Mouse (Mus musculus) midbrain, embryonic 15.5 days (tissue): ENCODE data around the gene Rbfox3. TPM values are rescaled to one million over a fixed set of nuclear protein-coding genes. Genes with fewer than 3 reads are reported as not detected.

Experiments
- ATAC-seq: fragments of 200-750 bp; cut with Nextera tagmentation; replicated peaks from 2 replicates; pipeline ENCODE4 v1.8.0; 2017; ENCODE audit warnings: moderate TSS enrichment
- H3K27ac ChIP-seq: fragments of 300-500 bp; sonication (generic); 2 replicates; pipeline ENCODE4 v1.5.1; 2015; ENCODE audit warnings: mild to moderate bottlenecking, inconsistent platforms
- H3K27me3 ChIP-seq: fragments of 300-500 bp; sonication (generic); replicated peaks from 2 replicates; pipeline ENCODE4 v1.6.1; 2015; ENCODE audit warnings: inconsistent platforms
- H3K36me3 ChIP-seq: fragments of 300-500 bp; sonication (generic); replicated peaks from 2 replicates; pipeline ENCODE4 v1.6.1; 2015; ENCODE audit warnings: inconsistent platforms
- H3K4me1 ChIP-seq: fragments of 300-500 bp; sonication (generic); 2 replicates; pipeline ENCODE4 v1.6.1; 2015; ENCODE audit warnings: inconsistent platforms
- H3K4me2 ChIP-seq: fragments of 300-500 bp; sonication (generic); 2 replicates; pipeline ENCODE4 v1.6.1; 2015; ENCODE audit warnings: inconsistent platforms, mild to moderate bottlenecking, moderate library complexity
- H3K4me3 ChIP-seq: fragments of 300-500 bp; sonication (generic); 2 replicates; pipeline ENCODE4 v1.5.1; 2015; ENCODE audit warnings: mild to moderate bottlenecking, inconsistent platforms
- H3K9ac ChIP-seq: fragments of 300-500 bp; sonication (generic); 2 replicates; pipeline ENCODE4 v1.6.1; 2015; ENCODE audit warnings: mild to moderate bottlenecking, inconsistent platforms
- H3K9me3 ChIP-seq: fragments of 300-500 bp; sonication (generic); 2 replicates; pipeline ENCODE4 v1.6.1; 2016; ENCODE audit warnings: inconsistent platforms
- WGBS: fragments of 180-500 bp; shearing (Covaris S2); methylation state at CpG from one replicate; pipeline ENCODE4 v1.1.7; 2015; ENCODE audit warnings: mixed read lengths; 5-methylcytosine and 5-hydroxymethylcytosine counted together
- polyA plus RNA-seq: library from polyadenylated mRNA; unstranded; fragments of >200 nt; fragmentation: Nextera tagmentation; extraction: Ambion mirVana; gene quantifications from 2 replicates; pipeline ENCODE4 v1.2.1, GENCODE M21; 2015

Rbfox3 gene
- polyA plus RNA-seq, 1 experiment from 2014 or later = 54.2 TPM

DNA sequence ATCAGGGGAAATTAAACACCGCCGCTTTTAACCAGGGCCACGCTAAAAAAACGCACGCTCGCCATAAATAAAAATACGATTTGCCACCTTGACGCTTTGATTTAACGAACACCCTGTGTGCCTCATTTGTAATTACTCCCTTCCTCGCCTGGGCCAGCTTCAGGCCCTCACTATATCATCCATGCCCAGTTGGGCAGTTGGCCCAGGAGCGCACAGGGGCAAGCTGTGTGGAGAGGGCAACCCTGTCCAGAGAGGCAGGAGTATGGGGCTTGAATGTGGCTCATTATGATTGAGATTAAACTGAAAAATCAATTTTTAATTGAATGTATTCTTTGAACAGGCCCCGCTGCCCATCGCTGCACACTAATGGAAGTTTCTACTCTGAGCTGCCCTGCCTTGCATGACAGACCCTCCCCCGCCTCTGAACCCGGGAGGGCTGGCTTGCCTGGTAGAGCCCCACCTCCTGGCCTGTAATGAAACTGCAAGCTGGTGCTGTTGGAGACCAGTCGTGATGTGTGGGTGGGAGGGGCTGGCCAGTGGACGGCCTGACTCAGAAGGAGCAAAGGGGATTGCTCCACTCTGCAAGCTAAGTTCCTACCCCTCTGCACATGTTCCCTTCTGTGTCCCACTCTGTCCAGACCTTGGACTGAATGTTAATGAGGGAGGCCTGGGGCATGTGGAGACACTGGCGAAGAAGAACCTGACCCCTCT, 376.9 kb downstream of the Rbfox3 start:
- H3K9ac ChIP-seq = no peak overlapping the region
- no peak overlapping the region for H3K4me2 ChIP-seq
- H3K27me3 ChIP-seq = 0 out of 2 replicates have a peak, but pooled peaks cover 3% of the 10 kb centered on the region
- peaks cover 20% of the 10 kb centered on the region for H3K4me1 ChIP-seq
- no peaks in the 10 kb centered on the region for H3K9me3 ChIP-seq
- H3K36me3 ChIP-seq = no peaks in the 10 kb centered on the region
- H3K27ac ChIP-seq = no peak overlapping the region
- ATAC-seq = no peak; the same call in 1 of the 2 replicates
- WGBS = 31% methylated on average over 18 of the region's 18 CpGs
- H3K4me3 ChIP-seq = no peak overlapping the region

DNA sequence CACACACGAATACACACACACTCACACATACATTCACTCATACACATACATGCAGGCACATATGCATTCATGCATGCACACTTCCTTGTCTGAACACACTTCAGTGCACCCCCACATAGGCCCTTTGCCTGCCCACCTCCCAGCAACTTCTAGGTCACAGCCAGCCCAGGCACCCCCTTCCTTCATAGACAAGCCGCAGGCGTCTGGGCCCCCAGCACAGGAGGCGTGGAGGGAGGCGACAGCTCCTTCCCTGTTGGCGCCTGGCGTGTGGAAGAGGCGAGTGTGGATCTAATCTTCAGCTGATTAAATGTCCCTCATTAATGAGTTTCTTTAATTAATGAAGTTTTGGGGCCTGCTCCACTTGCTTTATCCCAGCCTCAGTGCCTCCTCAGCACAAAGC, 381.1 kb downstream of the Rbfox3 start:
- H3K36me3 ChIP-seq = no peaks in the 10 kb centered on the region
- 0 out of 2 replicates have a peak, but pooled peaks cover 2% of the 10 kb centered on the region for H3K27me3 ChIP-seq
- H3K27ac ChIP-seq = 0 out of 2 replicates have a peak overlapping the region, but pooled peaks have one; percentile 38
- 60% methylated on average over 8 of the region's 8 CpGs for WGBS
- H3K9me3 ChIP-seq = no peaks in the 10 kb centered on the region
- no peak overlapping the region for H3K9ac ChIP-seq
- no peak overlapping the region for H3K4me3 ChIP-seq
- no peak overlapping the region for H3K4me2 ChIP-seq
- peaks cover 20% of the 10 kb centered on the region for H3K4me1 ChIP-seq
- no peak for ATAC-seq

DNA sequence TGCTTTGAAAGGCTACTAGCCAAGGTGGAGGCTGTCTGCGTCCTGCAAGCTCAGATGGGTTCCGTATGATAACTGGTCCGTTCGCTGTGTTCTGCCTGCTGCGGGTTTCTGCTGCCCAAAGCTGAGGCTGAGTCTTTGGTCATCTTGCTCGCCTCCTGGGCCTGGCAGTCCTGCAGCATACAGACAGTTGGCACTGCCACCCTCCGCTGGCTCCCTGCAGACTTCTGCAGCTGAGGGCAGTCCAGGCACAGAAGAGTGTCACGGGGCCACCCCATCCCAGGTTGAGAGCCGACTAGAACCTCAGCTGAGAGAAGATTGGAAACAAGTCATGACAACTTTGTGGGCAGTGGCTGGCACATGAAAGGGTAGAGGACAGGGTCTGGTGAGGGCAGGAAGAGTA, 382.6 kb downstream of the Rbfox3 start:
- Histone ChIP-seq H3K36me3 (no peaks in the 10 kb centered on the region), H3K27ac (no peak overlapping the region), H3K4me1 (peaks cover 22% of the 10 kb centered on the region), H3K4me3 (no peak overlapping the region), H3K9ac (no peak overlapping the region), H3K4me2 (no peak overlapping the region), H3K27me3 (no peaks in the 10 kb centered on the region), H3K9me3 (no peaks in the 10 kb centered on the region)
- 92% methylated on average over 9 of the region's 9 CpGs for WGBS
- ATAC-seq = no peak

DNA sequence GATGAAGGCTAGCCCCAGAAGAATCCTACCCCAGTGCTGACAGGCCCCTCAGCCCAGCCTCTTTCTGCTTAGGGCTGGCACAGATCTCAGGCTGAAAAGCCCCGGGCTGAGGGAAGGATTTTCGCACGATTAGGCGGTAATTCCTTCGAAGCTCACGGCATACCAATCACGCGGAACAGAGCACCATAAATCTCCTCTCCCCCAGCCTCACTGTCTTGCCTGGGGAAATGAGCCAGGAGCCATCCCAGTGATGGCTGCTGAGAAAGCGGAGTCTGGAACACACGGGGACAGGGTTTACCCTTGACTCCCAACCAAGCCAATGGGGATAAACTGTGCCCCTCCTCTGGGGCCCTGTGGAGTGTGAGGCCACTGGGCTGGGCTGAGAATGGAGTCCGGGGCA, 386.3 kb downstream of the Rbfox3 start:
- peak; percentile 51 for ATAC-seq
- Histone ChIP-seq H3K4me3 (no peak overlapping the region), H3K9me3 (no peaks in the 10 kb centered on the region), H3K9ac (no peak overlapping the region), H3K36me3 (no peaks in the 10 kb centered on the region), H3K27me3 (no peaks in the 10 kb centered on the region), H3K27ac (peak overlapping the region; percentile 62), H3K4me1 (peaks cover 16% of the 10 kb centered on the region), H3K4me2 (no peak overlapping the region)
- 23% methylated on average over 11 of the region's 11 CpGs for WGBS

DNA sequence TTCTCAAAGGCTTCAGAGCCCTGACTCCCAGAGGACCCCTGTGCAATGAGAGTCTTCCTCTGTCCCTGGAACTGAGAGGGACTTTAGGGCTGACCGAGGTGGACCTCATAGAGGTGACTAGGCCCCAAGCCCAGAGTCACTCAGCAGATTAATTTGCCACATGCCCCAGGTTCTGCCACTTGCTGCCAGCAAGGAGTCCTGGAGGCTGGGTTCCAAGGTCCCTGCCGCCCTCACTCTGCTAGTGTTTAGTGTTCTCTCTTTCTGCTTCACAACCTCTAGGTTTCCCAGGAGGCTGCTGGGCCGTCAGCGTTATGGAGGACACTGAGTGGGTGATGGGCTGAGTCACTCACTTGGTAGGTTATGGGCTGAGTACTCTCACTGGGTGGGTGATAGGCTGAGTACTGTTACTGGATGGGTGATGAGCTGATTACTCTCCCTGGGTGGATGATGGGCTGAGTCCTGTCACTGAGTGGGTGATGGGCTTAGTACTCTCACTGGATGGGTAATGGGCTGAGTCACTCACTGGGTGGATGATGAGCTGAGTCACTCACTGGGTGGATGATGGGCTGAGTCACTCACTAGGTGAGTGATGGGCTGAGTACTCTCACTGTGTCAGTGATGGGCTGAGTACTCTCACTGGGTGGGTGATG, 387.8 kb downstream of the Rbfox3 start:
- ATAC-seq = 0 out of 2 replicates have a peak, but pooled peaks have one; percentile 9
- Histone ChIP-seq H3K9ac (no peak overlapping the region), H3K27me3 (no peaks in the 10 kb centered on the region), H3K4me1 (peaks cover 16% of the 10 kb centered on the region), H3K4me3 (no peak overlapping the region), H3K4me2 (no peak overlapping the region), H3K9me3 (no peaks in the 10 kb centered on the region), H3K36me3 (no peaks in the 10 kb centered on the region), H3K27ac (no peak overlapping the region)
- 84% methylated on average over 4 of the region's 4 CpGs for WGBS

DNA sequence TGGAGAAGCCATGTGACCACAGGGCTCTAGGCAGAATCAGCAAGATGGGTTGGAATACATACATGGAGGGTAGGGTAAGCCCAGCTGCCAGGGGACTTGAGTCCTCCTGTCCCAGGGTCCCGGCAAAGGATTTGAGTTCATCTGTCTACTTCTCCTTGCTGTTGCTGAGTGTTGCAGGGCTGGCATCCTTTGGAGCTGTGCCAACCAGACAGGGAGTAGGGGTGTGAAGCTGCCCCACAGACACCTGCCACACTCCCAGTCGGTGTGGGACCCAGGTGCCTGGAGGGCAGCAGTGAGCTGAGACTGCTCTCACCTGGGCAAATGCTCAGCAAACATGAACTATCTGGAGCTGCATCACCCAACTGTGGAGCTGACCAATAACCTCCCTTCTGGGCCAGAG, 390.5 kb downstream of the Rbfox3 start:
- no peaks in the 10 kb centered on the region for H3K36me3 ChIP-seq
- no peak for ATAC-seq
- peaks cover 19% of the 10 kb centered on the region for H3K4me1 ChIP-seq
- no peak overlapping the region for H3K4me2 ChIP-seq
- no peaks in the 10 kb centered on the region for H3K27me3 ChIP-seq
- no peak overlapping the region for H3K9ac ChIP-seq
- 81% methylated on average over 2 of the region's 2 CpGs for WGBS
- no peak overlapping the region for H3K4me3 ChIP-seq
- H3K27ac ChIP-seq = no peak overlapping the region
- no peaks in the 10 kb centered on the region for H3K9me3 ChIP-seq

DNA sequence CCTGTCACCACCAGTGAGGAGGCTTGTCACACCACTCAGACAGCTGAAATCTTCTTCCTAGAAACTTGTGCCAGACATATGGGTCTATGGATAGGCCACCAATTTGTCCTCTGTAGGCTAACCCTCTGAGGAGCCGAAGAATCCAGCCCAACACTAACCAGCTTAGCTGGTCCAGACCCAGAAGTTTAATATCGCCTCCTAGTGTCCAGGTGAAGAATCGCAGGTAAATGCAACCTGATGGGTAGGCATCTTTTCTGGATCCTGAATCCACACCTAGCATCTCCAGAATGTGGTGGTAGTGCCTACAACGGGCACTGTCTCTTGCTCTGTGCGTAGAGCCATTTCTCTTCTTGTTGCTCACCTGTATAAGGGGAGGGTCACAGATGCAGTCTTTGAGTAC, 391.1 kb downstream of the Rbfox3 start:
- ATAC-seq = no peak
- peaks cover 13% of the 10 kb centered on the region for H3K4me1 ChIP-seq
- H3K4me3 ChIP-seq = no peak overlapping the region
- H3K9me3 ChIP-seq = no peaks in the 10 kb centered on the region
- H3K27ac ChIP-seq = no peak overlapping the region
- no peaks in the 10 kb centered on the region for H3K27me3 ChIP-seq
- no peak overlapping the region for H3K9ac ChIP-seq
- H3K36me3 ChIP-seq = no peaks in the 10 kb centered on the region
- WGBS = 61% methylated on average over 5 of the region's 5 CpGs
- H3K4me2 ChIP-seq = no peak overlapping the region

DNA sequence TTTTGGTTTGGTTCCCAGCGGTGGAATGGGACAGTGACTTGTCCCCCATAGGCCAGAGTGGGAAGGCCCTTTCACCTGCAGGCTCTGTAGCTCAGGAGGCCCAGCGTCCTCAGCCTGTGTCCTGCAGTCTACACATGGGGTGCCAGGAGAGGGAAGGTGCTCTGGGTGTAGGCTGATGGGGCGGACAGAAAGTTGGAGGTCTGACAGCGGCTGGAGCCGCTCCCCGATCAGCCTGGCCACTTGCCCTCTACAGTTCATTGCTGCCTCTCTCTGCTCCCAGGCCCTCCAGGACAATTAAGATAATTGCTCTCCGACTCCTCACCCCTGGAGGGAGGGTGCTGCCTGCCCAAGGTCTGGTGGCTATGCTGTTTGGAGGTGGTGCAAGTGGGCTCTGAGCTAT, 392.7 kb downstream of the Rbfox3 start:
- Histone ChIP-seq H3K4me2 (no peak overlapping the region), H3K27ac (no peak overlapping the region), H3K4me1 (0 out of 2 replicates have a peak, but pooled peaks cover 4% of the 10 kb centered on the region), H3K9me3 (no peaks in the 10 kb centered on the region), H3K4me3 (no peak overlapping the region), H3K36me3 (no peaks in the 10 kb centered on the region), H3K27me3 (no peaks in the 10 kb centered on the region), H3K9ac (no peak overlapping the region)
- no peak for ATAC-seq
- WGBS = 77% methylated on average over 7 of the region's 7 CpGs

DNA sequence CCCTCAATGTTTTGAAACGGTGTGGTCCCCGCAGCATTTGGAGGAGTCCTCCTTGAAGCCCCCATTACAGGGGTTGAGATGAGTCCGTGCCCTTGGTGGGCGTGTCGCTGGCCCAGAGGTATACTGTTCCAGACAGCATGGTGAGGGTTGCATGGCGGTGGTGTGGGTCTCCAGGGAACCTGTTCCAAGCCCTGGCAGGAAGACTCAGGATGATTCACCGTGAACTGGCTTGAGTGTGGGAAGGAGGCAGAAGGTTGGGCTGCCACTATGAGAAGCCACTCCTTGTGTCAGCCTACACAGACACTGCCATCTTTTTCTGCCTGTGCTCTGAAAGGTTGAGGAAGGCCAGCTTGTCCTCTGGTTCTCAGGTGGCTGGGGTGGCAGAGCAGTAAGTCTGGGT, 393.5 kb downstream of the Rbfox3 start:
- no peak for ATAC-seq
- Histone ChIP-seq H3K27ac (no peak overlapping the region), H3K4me2 (no peak overlapping the region), H3K4me3 (no peak overlapping the region), H3K9me3 (no peaks in the 10 kb centered on the region), H3K9ac (no peak overlapping the region), H3K36me3 (no peaks in the 10 kb centered on the region), H3K27me3 (no peaks in the 10 kb centered on the region), H3K4me1 (peaks cover 6% of the 10 kb centered on the region)
- 80% methylated on average over 7 of the region's 7 CpGs for WGBS

DNA sequence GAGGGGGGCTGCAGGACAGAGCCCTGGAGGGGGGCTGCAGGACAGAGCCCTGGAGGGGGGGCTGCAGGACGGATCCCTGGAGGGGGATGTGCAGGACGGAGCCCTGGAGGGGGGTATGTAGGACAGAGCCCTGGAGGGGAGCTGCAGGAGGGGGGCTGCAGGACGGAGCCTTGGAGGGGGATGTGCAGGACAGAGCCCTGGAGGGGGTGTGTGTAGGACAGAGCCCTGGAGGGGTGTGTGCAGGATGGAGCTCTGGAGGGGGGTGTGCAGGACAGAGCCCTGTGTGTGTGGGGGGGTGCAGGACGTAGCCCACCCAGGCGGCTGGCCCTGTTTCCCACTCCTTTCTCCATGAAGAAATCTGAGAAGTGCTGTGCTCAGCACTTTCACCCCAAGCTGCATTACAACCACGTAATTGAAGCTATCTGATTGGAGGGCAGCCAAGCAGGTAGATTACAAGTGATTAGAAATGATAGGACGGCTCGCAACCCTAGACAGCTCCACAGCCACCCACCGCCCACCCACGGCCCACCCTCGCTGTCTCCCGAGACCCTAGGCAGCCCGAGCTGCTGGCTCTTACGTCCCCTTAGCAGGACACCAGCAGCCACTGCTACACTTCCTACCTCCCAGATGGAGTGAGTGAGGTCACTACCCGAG, 399.0 kb downstream of the Rbfox3 start:
- H3K4me1 ChIP-seq = peaks cover 26% of the 10 kb centered on the region
- no peak overlapping the region for H3K9ac ChIP-seq
- H3K4me2 ChIP-seq = no peak overlapping the region
- H3K36me3 ChIP-seq = no peaks in the 10 kb centered on the region
- H3K9me3 ChIP-seq = no peaks in the 10 kb centered on the region
- no peaks in the 10 kb centered on the region for H3K27me3 ChIP-seq
- ATAC-seq = peak; percentile 46
- no peak overlapping the region for H3K4me3 ChIP-seq
- WGBS = 47% methylated on average over 15 of the region's 15 CpGs
- H3K27ac ChIP-seq = no peak overlapping the region

DNA sequence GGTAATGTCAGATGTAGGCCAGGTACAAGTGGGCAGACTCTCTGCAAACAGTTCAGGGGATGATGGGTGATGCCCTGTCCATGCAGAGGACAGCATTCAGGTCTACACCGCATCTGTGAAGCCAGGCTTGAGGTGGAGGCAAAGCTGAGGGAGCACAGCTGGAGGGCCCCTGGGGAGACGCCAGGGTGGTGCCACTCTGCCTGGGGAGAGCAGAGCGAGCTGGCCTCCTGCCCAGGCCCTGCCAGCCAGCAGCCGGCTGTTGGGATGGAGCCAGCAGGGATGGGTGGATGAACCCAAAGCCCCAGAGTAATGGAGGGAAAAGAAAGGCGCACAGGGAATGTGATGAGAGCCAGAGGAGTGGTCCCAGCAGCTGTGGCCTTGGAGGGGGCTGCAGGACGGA, 399.5 kb downstream of the Rbfox3 start:
- 34% methylated on average over 6 of the region's 6 CpGs for WGBS
- Histone ChIP-seq H3K9ac (no peak overlapping the region), H3K27ac (no peak overlapping the region), H3K27me3 (no peaks in the 10 kb centered on the region), H3K36me3 (no peaks in the 10 kb centered on the region), H3K4me2 (no peak overlapping the region), H3K4me1 (peaks cover 26% of the 10 kb centered on the region), H3K9me3 (no peaks in the 10 kb centered on the region), H3K4me3 (no peak overlapping the region)
- ATAC-seq = no peak; the same call in 1 of the 2 replicates

DNA sequence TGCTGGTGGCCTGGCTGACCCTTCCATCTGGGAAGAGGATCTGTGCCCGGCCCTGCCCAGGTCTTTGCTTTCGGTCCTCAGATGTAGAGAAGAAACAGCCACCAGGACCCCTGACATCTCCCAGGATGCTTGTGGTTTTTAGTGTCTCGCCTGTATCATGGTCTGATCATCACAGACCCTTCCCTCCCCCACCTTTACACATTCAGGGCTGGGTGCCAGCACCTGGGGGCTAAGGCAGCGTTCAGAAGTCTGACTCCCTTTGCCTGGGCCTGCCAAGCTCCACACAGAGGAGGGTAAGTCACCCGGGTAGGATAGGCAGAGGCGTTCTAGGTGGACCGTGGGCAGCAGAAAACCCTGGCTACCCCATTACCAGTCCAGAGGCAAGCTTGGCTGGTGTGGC, 403.1 kb downstream of the Rbfox3 start:
- ATAC-seq = no peak
- Histone ChIP-seq H3K4me2 (no peak overlapping the region), H3K9ac (no peak overlapping the region), H3K4me1 (peaks cover 23% of the 10 kb centered on the region), H3K36me3 (no peaks in the 10 kb centered on the region), H3K27me3 (no peaks in the 10 kb centered on the region), H3K4me3 (no peak overlapping the region), H3K9me3 (no peaks in the 10 kb centered on the region), H3K27ac (no peak overlapping the region)
- 78% methylated on average over 7 of the region's 7 CpGs for WGBS
